Mouse (Mus musculus) c-Kit-positive CD71-positive TER-119-positive erythroid progenitor cells, embryonic 14.5 days (primary cell): ENCODE data around the gene Gltp.

Source experiments
- DNase-seq: peaks from one replicate; pipeline ENCODE4 v3.0.0-alpha.2; 2013; ENCODE audit warnings: low spot score

Gltp gene

DNA sequence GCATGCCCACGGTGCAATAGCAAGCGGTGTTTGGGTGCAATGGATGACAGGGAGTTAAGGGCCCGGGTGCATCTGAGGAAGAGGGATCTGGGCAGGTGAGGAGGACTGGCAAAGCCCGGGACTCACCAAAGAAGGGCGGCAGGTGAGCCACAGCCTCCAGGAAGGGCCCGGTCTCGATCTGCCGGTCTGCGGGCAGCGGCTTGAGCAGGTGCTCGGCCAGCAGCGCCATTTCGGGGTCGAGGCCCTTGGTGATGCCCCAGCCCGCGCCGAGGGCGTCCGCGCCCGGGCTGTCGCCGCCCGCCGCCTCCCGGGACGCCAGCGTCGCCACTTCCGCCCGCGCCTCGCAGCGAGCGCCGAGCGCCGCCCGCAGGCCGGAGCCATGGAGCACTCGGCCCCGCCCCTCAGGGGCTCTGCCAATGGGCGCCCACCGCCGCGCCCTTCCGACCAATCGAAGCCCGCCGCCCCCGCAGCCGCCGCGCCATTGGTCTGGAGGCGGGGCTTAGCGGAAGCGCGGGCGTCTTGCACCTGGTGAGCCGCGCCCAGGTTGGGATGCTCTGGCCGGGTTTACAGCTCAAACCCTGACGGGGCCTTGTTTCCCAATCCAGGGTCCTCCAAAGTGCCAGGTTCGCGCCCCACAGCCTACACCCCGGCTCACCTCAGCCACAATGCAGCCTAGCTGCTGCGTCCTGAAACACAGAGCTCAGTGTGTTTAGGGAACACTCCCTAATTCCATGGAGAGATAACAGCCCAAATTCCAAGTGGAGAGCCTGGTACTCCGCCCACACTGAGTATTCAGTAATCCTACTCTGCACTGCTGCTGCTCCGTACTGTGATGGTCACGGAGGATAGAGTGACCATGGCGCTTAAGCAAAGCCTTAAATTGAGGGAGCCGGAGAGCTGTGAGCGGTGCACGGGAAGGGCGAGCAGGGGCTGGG is at the start of gene Gltp:
Gene Gltp (minus strand): TSS at position 352 of the 935 bp plus-strand sequence.
- DNase-seq = peak; percentile 93

GRCm38 (mm10) chr5:114738707-114739241 is 48.0 kb upstream of the Gltp start:
- no peak for DNase-seq

DNA sequence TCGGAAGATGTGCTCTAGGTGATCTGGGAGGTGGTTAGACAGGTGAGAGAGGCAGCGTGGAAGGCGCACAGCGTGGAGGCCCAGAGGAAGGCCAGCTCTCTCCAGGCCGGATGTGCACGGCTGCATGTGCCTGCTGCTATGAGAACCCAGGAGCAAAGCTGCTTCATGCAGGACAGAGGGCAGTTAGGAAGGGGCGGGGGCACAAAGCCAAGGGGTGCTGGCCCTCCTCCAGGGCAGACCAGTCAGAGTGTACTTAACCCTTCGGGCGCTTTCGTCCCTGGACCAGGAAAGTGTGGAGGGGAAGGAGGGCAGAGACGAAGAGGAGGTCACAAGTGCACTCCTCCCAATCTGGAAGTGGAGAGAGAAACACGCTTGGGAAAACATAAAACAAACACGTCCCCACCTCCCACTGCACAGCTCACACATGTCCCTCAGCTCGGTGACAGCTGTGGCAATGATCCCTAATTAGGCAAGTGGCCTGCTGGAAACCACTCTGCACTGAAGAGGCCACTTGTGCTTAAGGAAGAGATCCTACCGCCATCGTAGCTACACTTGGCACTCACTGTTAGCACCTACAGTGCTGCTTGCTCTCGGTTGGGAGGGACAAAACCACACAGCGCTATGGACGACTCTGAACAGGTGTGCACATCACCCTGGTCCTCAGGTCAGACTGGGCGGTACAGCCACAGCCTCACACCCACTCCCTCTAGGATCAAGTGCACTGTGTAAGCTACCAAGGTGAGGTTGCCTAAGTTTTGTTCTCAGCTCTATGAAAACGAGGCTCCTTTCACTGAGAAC is 46.5 kb upstream of the Gltp start:
- no peak for DNase-seq

- no peak for DNase-seq
These were observed 42.8 kb upstream of the Gltp start for GRCm38 (mm10) chr5:114733606-114734005.

DNA sequence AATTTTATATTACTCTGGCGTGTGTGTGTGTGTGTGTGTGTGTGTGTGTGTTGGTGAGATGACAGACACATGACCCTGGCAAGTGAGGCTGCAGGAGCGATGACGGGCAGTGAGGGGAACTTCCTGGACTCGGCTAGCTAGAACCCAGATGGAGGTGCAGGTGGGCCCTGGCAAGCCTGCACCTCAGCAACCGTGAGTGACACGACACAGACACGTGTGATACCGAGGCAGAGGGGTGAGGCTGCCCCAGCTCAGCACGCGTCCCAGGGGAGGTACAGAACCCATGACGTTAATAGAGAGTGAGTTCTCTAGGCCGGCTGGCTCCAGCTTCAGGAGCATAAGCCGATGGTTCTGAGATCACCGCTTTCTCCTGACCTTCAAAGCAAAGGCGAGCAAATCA is 41.2 kb upstream of the Gltp start:
- no peak for DNase-seq

- DNase-seq = no peak
These were observed 40.7 kb upstream of the Gltp start for GRCm38 (mm10) chr5:114731498-114731897.

DNA sequence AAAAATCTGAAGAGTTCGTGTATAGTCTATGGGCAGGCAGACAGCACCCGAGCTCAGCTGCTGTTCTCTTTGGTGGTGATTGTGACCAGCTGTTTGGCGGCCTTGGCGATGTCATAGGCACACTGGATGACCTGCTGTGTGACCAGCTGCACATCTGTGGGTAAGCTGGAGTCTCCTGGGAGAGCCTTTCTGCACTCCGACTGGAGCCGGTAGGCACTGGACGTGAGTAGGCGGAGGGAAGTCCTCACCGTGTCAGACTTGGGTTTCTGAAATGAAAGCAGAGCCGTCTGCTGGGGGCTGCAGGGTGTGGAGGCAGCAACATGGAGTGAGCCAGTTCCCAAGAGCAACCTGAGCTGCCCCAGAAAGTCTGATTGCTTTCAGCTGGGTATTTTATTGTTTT is 39.3 kb upstream of the Gltp start:
- DNase-seq = no peak

DNA sequence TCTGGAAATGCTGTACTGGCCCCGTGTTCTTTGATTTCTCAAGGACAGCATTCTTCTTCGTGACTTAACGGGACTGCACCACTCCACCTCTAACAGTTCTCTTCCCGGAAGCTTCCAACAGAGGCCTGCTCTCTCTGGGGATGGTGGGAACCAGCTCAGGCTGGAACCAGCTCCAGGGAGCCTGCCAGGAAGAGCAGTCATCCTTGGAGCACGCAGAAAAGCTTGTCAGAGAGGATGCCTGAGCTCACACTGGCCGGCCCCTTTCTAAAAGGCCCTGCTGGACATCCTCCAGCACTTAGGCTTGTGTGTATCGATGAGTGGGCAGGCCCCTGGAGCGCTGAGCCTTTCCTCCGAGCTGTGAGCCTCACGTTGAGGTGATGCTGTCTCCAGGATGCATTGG is 37.4 kb upstream of the Gltp start:
- no peak for DNase-seq

DNA sequence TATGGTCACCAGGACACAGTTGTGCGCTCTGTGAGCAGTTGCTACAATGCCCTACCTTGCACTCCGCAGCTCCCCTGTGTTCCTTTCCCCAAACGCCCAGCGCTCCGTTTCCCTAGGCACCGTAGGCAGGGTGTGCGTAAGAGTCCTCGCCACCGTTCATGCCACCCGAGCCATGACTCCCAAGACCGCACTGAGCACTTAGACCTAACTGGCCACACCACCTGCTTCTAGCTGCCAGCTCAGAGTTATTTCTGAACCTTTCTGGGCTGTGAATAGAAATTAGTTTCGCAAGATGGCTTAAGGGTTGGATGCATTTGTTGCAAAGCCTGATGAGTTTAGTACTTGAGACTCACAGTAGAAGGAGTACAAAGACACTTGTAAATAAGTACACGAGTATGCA is 32.1 kb upstream of the Gltp start:
- no peak for DNase-seq

- no peak for DNase-seq
These were observed 31.2 kb upstream of the Gltp start for GRCm38 (mm10) chr5:114721969-114722368.

DNA sequence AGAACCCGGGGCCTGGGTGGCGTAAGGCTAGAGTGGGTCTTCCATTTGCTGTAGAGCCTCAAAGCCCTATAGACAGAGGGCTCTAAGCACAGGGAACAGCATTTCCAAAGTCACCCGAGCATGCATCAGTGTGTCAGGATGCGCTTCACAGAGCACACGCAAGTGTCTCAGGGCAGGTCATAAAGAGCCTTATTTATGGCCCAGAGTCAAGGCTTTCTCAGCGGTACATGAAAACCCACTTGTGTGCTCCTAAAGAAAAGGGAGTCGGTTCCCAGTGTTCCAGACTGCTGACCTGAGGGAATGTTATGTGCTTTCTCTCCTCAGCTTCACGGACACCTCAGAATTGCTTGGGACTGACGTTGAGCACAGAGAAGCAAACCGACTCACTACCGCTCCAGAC is 30.0 kb upstream of the Gltp start:
- DNase-seq = no peak

DNA sequence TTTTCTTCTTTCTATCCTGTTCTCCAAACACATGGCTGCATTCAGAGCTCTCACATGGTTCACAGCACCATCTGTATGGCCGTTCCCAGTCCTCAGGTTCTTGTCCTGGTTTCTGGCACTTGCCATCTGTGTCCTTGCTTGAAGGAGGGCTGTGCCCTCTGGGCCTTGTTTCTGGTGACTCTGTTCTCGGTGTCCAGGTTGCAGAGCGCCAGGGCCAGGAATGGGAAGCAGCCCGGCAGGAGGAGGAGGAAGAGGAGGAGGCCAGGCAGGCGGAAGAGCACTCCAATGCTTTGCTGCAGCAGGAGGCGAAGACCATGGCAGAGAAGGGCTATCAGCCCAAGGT is 29.1 kb upstream of the Gltp start:
- no peak for DNase-seq

- DNase-seq = no peak
These were observed 28.5 kb upstream of the Gltp start for GRCm38 (mm10) chr5:114719003-114719927.

DNA sequence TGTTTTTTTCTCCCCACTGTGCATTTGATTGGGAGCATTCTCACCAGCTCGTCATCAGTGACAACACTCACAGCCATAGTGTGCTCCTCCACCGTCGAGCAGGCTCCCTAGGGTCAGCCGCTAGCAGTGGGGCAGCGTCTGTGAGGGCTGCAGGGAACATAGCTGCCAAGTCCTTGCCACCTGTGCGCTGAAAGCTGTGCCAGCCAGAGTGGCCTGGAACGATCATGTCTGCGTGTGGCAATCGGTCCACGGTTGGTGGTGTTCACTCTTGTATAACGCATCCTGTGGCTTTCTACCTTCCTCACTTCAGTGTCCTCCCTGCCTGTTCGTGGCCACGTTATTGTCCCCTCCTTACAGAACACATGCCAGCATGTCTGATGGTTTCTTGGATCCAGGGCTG is 27.7 kb upstream of the Gltp start:
- no peak for DNase-seq

DNA sequence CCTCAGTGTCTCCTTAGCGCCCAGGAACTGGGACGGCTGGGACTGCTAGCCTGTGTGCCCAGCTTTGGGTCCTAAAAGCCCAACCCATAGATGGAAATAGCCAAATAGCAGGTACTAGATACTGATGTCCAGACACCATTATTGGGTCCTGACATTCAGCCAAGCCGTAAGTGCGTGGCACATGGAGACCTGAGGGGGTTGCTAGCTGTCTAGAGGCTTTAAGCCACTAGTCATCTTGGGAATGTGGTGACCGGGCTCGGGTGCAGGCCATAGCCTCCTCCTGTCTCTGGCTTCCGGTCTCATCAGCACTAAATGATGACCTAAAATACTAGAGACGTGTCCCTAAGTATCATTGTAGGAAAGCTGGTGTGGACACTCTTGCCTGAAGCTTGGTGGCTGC is 27.2 kb upstream of the Gltp start:
- DNase-seq = no peak

GRCm38 (mm10) chr5:114717292-114717691 is 26.5 kb upstream of the Gltp start:
- DNase-seq = no peak

GRCm38 (mm10) chr5:114714551-114714950 is 23.8 kb upstream of the Gltp start:
- no peak for DNase-seq

DNA sequence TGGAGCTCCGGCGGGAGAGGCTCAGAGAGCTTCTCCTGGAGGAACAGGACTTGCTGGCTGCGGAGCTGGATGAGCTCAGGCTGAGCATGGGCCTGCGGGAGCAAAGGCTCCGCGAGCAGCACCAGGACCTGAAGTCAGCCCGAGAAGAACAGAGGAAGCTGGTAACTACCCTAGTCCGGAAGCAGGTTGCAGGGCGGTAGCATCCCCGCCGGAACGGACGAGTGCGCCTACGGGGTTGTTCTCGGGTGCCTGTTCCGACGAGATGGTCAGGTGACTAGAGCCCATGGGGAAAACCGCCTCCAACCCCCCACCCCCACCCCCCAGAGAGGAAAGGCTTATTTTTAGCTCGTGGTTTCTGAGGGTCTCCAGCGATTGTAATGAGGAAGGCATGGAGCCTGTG is 18.6 kb upstream of the Gltp start:
- DNase-seq = no peak

- no peak for DNase-seq
These were observed 17.7 kb upstream of the Gltp start for GRCm38 (mm10) chr5:114708491-114708890.

- DNase-seq = peak; percentile 97
These were observed 16.7 kb upstream of the Gltp start, which contains the start of gene Tchp for GRCm38 (mm10) chr5:114707265-114708068. TSS of gene Tchp (plus strand) at chr5:114707760.
